Mouse (Mus musculus): ENCODE results near the gene Mtor.

GRCm38 (mm10) chr4:148573222-148573621 is 124.8 kb downstream of the Mtor start:
- TF ChIP-seq CTCF (IDR thresholded peaks at IDR 0.05; ENCODE audit: low read depth) (no peak), EP300 (optimal IDR thresholded peaks at IDR 0.05) (no peak)
